Mouse (Mus musculus) thymus, adult 2 months (tissue): ENCODE data around the gene Scfd2. TPM values are rescaled to one million over a fixed set of nuclear protein-coding genes. Genes with fewer than 3 reads are reported as not detected.

Source experiments
- DNase-seq: peaks from one replicate; pipeline ENCODE4 v3.0.0; 2021
- H3K27ac ChIP-seq: fragments of 200-500 bp; 2 replicates; pipeline ENCODE4 v1.5.1; 2012; ENCODE audit warnings: low read length, control low read depth; ENCODE audit not compliant: control insufficient read depth, insufficient read depth
- H3K27me3 ChIP-seq: fragments of 200-500 bp; 2 replicates; pipeline ENCODE4 v1.6.1; 2012; ENCODE audit warnings: mild to moderate bottlenecking, low read length, moderate library complexity, mixed read lengths; ENCODE audit not compliant: control insufficient read depth, insufficient read depth
- H3K36me3 ChIP-seq: fragments of 200-500 bp; 2 replicates; pipeline ENCODE4 v1.6.1; 2012; ENCODE audit warnings: mild to moderate bottlenecking, low read length, moderate library complexity; ENCODE audit not compliant: control insufficient read depth, insufficient read depth
- H3K4me1 ChIP-seq: fragments of 200-500 bp; replicated peaks from 2 replicates; pipeline ENCODE4 v1.6.1; 2012; ENCODE audit warnings: low read length; ENCODE audit not compliant: control insufficient read depth, insufficient read depth
- H3K4me3 ChIP-seq: fragments of 200-500 bp; 2 replicates; pipeline ENCODE4 v1.5.1; 2012; ENCODE audit warnings: mild to moderate bottlenecking, low read length, control low read depth, moderate library complexity; ENCODE audit not compliant: control insufficient read depth, insufficient read depth
- CTCF ChIP-seq: fragments of 200-500 bp; IDR thresholded peaks from 2 replicates; pipeline ENCODE4 v1.5.1; 2012; ENCODE audit warnings: mild to moderate bottlenecking, control low read depth, low read length, moderate library complexity, borderline replicate concordance; ENCODE audit not compliant: control insufficient read depth, poor library complexity, insufficient read depth; ENCODE audit errors: extremely low read depth
- POLR2A ChIP-seq: fragments of 200-500 bp; IDR thresholded peaks from 2 replicates; pipeline ENCODE4 v1.6.1; 2012; ENCODE audit warnings: mild to moderate bottlenecking, low read length, control low read depth, moderate library complexity; ENCODE audit not compliant: control insufficient read depth, poor library complexity, insufficient read depth; ENCODE audit errors: extremely low read depth
- WGBS: fragments of 180-500 bp; shearing (Covaris S2); methylation state at CpG from one replicate; pipeline ENCODE4 v1.1.7; 2018; 5-methylcytosine and 5-hydroxymethylcytosine counted together
- polyA plus RNA-seq: library from polyadenylated mRNA; depleted of rRNA; stranded (reverse); fragments of >200 nt; gene quantifications from 2 replicates; pipeline ENCODE4 v1.2.3, GENCODE M21; 2012

Gene Scfd2
- polyA plus RNA-seq, 1 experiment, result 14.5 TPM

- Histone ChIP-seq H3K27me3 (no peaks in the 10 kb centered on the region), H3K27ac (no peak overlapping the region), H3K4me3 (no peak overlapping the region), H3K36me3 (no peaks in the 10 kb centered on the region), H3K4me1 (peaks cover 18% of the 10 kb centered on the region)
- TF ChIP-seq CTCF (no peak), POLR2A (no peak)
- no peak for DNase-seq
- 84% methylated on average over 9 of the region's 9 CpGs for WGBS
Observed at GRCm38 (mm10) chr5:74190161-74190491, 341.4 kb downstream of the Scfd2 start.

GRCm38 (mm10) chr5:74189484-74190160 lies 341.9 kb downstream of the Scfd2 start:
- TF ChIP-seq CTCF (no peak), POLR2A (no peak)
- WGBS, result 81% methylated on average over 9 of the region's 9 CpGs
- H3K36me3 ChIP-seq, result no peaks in the 10 kb centered on the region
- no peak overlapping the region for H3K4me3 ChIP-seq
- H3K4me1 ChIP-seq, result peaks cover 17% of the 10 kb centered on the region
- DNase-seq, result no peak
- H3K27ac ChIP-seq, result no peak overlapping the region
- no peaks in the 10 kb centered on the region for H3K27me3 ChIP-seq

- no peak for DNase-seq
- Histone ChIP-seq H3K27me3 (no peaks in the 10 kb centered on the region), H3K4me3 (no peak overlapping the region), H3K27ac (no peak overlapping the region), H3K36me3 (no peaks in the 10 kb centered on the region), H3K4me1 (peaks cover 13% of the 10 kb centered on the region)
- TF ChIP-seq CTCF (no peak), POLR2A (no peak)
- 95% methylated on average over 8 of the region's 8 CpGs for WGBS
Observed at GRCm38 (mm10) chr5:74188886-74189285, 342.7 kb downstream of the Scfd2 start.

GRCm38 (mm10) chr5:74188076-74188475 lies 343.5 kb downstream of the Scfd2 start:
- no peak overlapping the region for H3K27ac ChIP-seq
- TF ChIP-seq POLR2A, result no peak
- no peak for TF ChIP-seq CTCF
- 94% methylated on average over 12 of the region's 12 CpGs for WGBS
- no peaks in the 10 kb centered on the region for H3K27me3 ChIP-seq
- no peak overlapping the region for H3K4me3 ChIP-seq
- no peak for DNase-seq
- H3K4me1 ChIP-seq, result peaks cover 13% of the 10 kb centered on the region
- no peaks in the 10 kb centered on the region for H3K36me3 ChIP-seq

- 46% methylated on average over 9 of the region's 9 CpGs for WGBS
- TF ChIP-seq POLR2A (no peak), CTCF (no peak)
- Histone ChIP-seq H3K27me3 (no peaks in the 10 kb centered on the region), H3K36me3 (no peaks in the 10 kb centered on the region), H3K4me3 (no peak overlapping the region), H3K27ac (no peak overlapping the region), H3K4me1 (peaks cover 10% of the 10 kb centered on the region)
- DNase-seq, result no peak
Observed at GRCm38 (mm10) chr5:74184607-74185006, 347.0 kb downstream of the Scfd2 start.

- H3K27ac ChIP-seq, result no peak overlapping the region
Observed at GRCm38 (mm10) chr5:74183118-74183517, 348.4 kb downstream of the Scfd2 start.

GRCm38 (mm10) chr5:74180216-74180615 lies 351.3 kb downstream of the Scfd2 start:
- no peak overlapping the region for H3K4me3 ChIP-seq
- no peak overlapping the region for H3K27ac ChIP-seq
- no peaks in the 10 kb centered on the region for H3K27me3 ChIP-seq
- WGBS, result 92% methylated on average over 10 of the region's 10 CpGs
- peaks cover 5% of the 10 kb centered on the region for H3K4me1 ChIP-seq
- no peak for TF ChIP-seq POLR2A
- no peak for TF ChIP-seq CTCF
- no peaks in the 10 kb centered on the region for H3K36me3 ChIP-seq
- no peak for DNase-seq

More at GRCm38 (mm10) chr5:74183118-74183517, 348.4 kb downstream of the Scfd2 start:
- Histone ChIP-seq H3K4me1 (peaks cover 10% of the 10 kb centered on the region), H3K36me3 (no peaks in the 10 kb centered on the region), H3K27me3 (no peaks in the 10 kb centered on the region), H3K4me3 (no peak overlapping the region)
- DNase-seq, result no peak
- 97% methylated on average over 10 of the region's 10 CpGs for WGBS
- TF ChIP-seq POLR2A (no peak), CTCF (no peak)
